Mouse (Mus musculus) heart, embryonic 14.5 days (tissue): ENCODE measurements around the gene Ubtd1. TPM values are rescaled to one million over a fixed set of nuclear protein-coding genes. Genes with fewer than 3 reads are reported as not detected.
A peak's percentile ranks its signal among the peaks of the same experiment; 100 is the strongest.

ENCODE experiments used
- ATAC-seq: fragments of 200-750 bp; cut with Nextera tagmentation; 2 replicates; pipeline ENCODE4 v1.8.0; 2017; ENCODE audit warnings: low read depth, moderate TSS enrichment; ENCODE audit not compliant: insufficient number of reproducible peaks, insufficient read depth, low FRiP score
- H3K27ac ChIP-seq, 2 experiments: fragments of 200-500 bp in 1 of 2; fragments of 300-500 bp in 1 of 2; sonication (generic) in 1 of 2; replicated peaks in 1 of 2; 2 replicates each; pipeline ENCODE4 v1.5.1; 2012 to 2014; ENCODE audit warnings: low read depth in 2 of 2, low read length in 2 of 2, control low read depth in 1 of 2, mild to moderate bottlenecking in 1 of 2, mixed read lengths in 1 of 2; ENCODE audit not compliant: control insufficient read depth in 1 of 2, insufficient read depth in 1 of 2
- H3K27me3 ChIP-seq: fragments of 300-500 bp; sonication (generic); 2 replicates; pipeline ENCODE4 v1.6.1; 2014; ENCODE audit warnings: mild to moderate bottlenecking, low read length, control low read depth; ENCODE audit not compliant: control insufficient read depth, insufficient read depth
- H3K36me3 ChIP-seq: fragments of 300-500 bp; sonication (generic); 2 replicates; pipeline ENCODE4 v1.6.1; 2014; ENCODE audit warnings: mild to moderate bottlenecking, control low read depth, low read length, mixed read lengths; ENCODE audit not compliant: control insufficient read depth, insufficient read depth
- H3K4me1 ChIP-seq, 2 experiments: fragments of 200-500 bp in 1 of 2; fragments of 300-500 bp in 1 of 2; sonication (generic) in 1 of 2; 2 replicates each; pipeline ENCODE4 v1.6.1; 2012 to 2014; ENCODE audit warnings: low read length in 2 of 2, control low read depth in 1 of 2, mixed read lengths in 1 of 2; ENCODE audit not compliant: control insufficient read depth in 2 of 2, insufficient read depth in 2 of 2
- H3K4me2 ChIP-seq: fragments of 300-500 bp; sonication (generic); 2 replicates; pipeline ENCODE4 v1.6.1; 2014; ENCODE audit warnings: mild to moderate bottlenecking, low read length
- H3K4me3 ChIP-seq, 2 experiments: fragments of 200-500 bp in 1 of 2; fragments of 300-500 bp in 1 of 2; sonication (generic) in 1 of 2; 2 replicates each; pipeline ENCODE4 v1.5.1; 2012 to 2014; ENCODE audit warnings: low read length in 2 of 2, mild to moderate bottlenecking in 2 of 2, control low read depth in 1 of 2, low read depth in 1 of 2, moderate library complexity in 1 of 2; ENCODE audit not compliant: control insufficient read depth in 1 of 2, insufficient read depth in 1 of 2
- H3K9ac ChIP-seq: fragments of 300-500 bp; sonication (generic); 2 replicates; pipeline ENCODE4 v1.6.1; 2014; ENCODE audit warnings: mild to moderate bottlenecking, low read length
- H3K9me3 ChIP-seq: fragments of 300-500 bp; sonication (generic); 2 replicates; pipeline ENCODE4 v1.6.1; 2016; ENCODE audit warnings: low read length, control low read depth; ENCODE audit not compliant: control insufficient read depth
- WGBS: fragments of 180-500 bp; shearing (Covaris S2); extraction: QIAGEN DNeasy Blood & Tissue Kit; methylation state at CpG from one replicate; pipeline ENCODE4 v1.1.7; 2014; 5-methylcytosine and 5-hydroxymethylcytosine counted together
- polyA plus RNA-seq: library from polyadenylated mRNA; unstranded; fragments of >200 nt; fragmentation: Nextera tagmentation; extraction: Ambion mirVana; gene quantifications from 2 replicates; pipeline ENCODE4 v1.2.1, GENCODE M21; 2014

Gene Ubtd1
- polyA plus RNA-seq = 11.8 and 13.2 TPM in 2 replicates

- ATAC-seq = no peak; the same call in 1 of the 2 replicates
- Histone ChIP-seq H3K4me2 (peak within 1 kb of the TSS; percentile 94), H3K4me3 (peak within 1 kb of the TSS; percentile 82 to 86), H3K27ac (peak within 1 kb of the TSS; percentile 93 to 94), H3K9me3 (no peaks in the 10 kb centered on the region), H3K36me3 (no peaks in the 10 kb centered on the region; the same call in 1 of the 2 replicates), H3K9ac (peak within 1 kb of the TSS; percentile 89), H3K4me1 (peaks cover 5 to 26% of the 10 kb centered on the region in 2 experiments), H3K27me3 (no peaks in the 10 kb centered on the region)
- WGBS = under 1% methylated on average over 26 of the region's 33 CpGs
Observed at GRCm38 (mm10) chr19:41981595-41981927, at the start of gene Ubtd1. TSS of gene Ubtd1 (plus strand) at chr19:41981763.

- peaks cover 5 to 18% of the 10 kb centered on the region in 2 experiments for H3K4me1 ChIP-seq
- peaks cover 47% of the 10 kb centered on the region for H3K36me3 ChIP-seq
- no peak overlapping the region; a peak in 2 of 4 replicates for H3K27ac ChIP-seq
- no peak for ATAC-seq
- no peaks in the 10 kb centered on the region for H3K9me3 ChIP-seq
- H3K9ac ChIP-seq = peak overlapping the region; percentile 78
- H3K27me3 ChIP-seq = no peaks in the 10 kb centered on the region
- WGBS = under 1% methylated on average over 28 of the region's 28 CpGs
- peak overlapping the region; percentile 83 to 89 for H3K4me3 ChIP-seq
- H3K4me2 ChIP-seq = peak overlapping the region; percentile 78
Observed at GRCm38 (mm10) chr19:41932686-41933085, 48.9 kb upstream of the Ubtd1 start.

GRCm38 (mm10) chr19:41933179-41934086 is 48.1 kb upstream of the Ubtd1 start, which contains the start of the genes Exosc1 and Zdhhc16:
TSS of gene Exosc1 (minus strand) at chr19:41933423.
TSS of gene Zdhhc16 (plus strand) at chr19:41933480.
- under 1% methylated on average over 47 of the region's 47 CpGs for WGBS
- peak; percentile 99 for ATAC-seq
- Histone ChIP-seq H3K4me2 (peak within 1 kb of the TSS; percentile 91), H3K36me3 (peaks cover 47% of the 10 kb centered on the region), H3K27me3 (no peaks in the 10 kb centered on the region), H3K27ac (peak within 1 kb of the TSS in 1 of 2 experiments; percentile 12; a peak in 2 of 4 replicates), H3K9ac (peak within 1 kb of the TSS; percentile 92), H3K4me3 (peak within 1 kb of the TSS; percentile 83 to 89), H3K4me1 (peaks cover 5 to 18% of the 10 kb centered on the region in 2 experiments), H3K9me3 (no peaks in the 10 kb centered on the region)

GRCm38 (mm10) chr19:41934124-41934523 is 47.4 kb upstream of the Ubtd1 start:
- 36% methylated on average over 6 of the region's 6 CpGs for WGBS
- H3K4me1 ChIP-seq = peaks cover 5 to 18% of the 10 kb centered on the region in 2 experiments
- no peaks in the 10 kb centered on the region for H3K27me3 ChIP-seq
- H3K4me3 ChIP-seq = peak overlapping the region; percentile 78 to 89
- no peak for ATAC-seq
- H3K9me3 ChIP-seq = no peaks in the 10 kb centered on the region
- peaks cover 46% of the 10 kb centered on the region for H3K36me3 ChIP-seq
- H3K4me2 ChIP-seq = peak overlapping the region; percentile 91
- H3K9ac ChIP-seq = peak overlapping the region; percentile 92
- H3K27ac ChIP-seq = no peak overlapping the region

- Histone ChIP-seq H3K36me3 (peaks cover 49% of the 10 kb centered on the region), H3K27me3 (no peaks in the 10 kb centered on the region), H3K27ac (no peak overlapping the region), H3K4me2 (no peak overlapping the region), H3K4me1 (peaks cover 5 to 18% of the 10 kb centered on the region in 2 experiments), H3K9me3 (no peaks in the 10 kb centered on the region), H3K4me3 (no peak overlapping the region), H3K9ac (no peak overlapping the region)
- whole genome bisulfite sequencing = 91% methylated on average over 1 of the region's 1 CpGs
- ATAC-seq = no peak
Observed at GRCm38 (mm10) chr19:41935921-41936320, 45.6 kb upstream of the Ubtd1 start.

GRCm38 (mm10) chr19:41938539-41938938 is 43.0 kb upstream of the Ubtd1 start:
- H3K4me2 ChIP-seq = no peak overlapping the region
- H3K27ac ChIP-seq = no peak overlapping the region
- WGBS = 87% methylated on average over 5 of the region's 5 CpGs
- H3K27me3 ChIP-seq = no peaks in the 10 kb centered on the region
- no peak overlapping the region for H3K4me3 ChIP-seq
- H3K9ac ChIP-seq = no peak overlapping the region
- H3K9me3 ChIP-seq = no peaks in the 10 kb centered on the region
- peaks cover 71% of the 10 kb centered on the region for H3K36me3 ChIP-seq
- no peak for ATAC-seq
- H3K4me1 ChIP-seq = peaks cover 3 to 12% of the 10 kb centered on the region in 2 experiments

- Histone ChIP-seq H3K4me3 (no peak overlapping the region), H3K9me3 (no peaks in the 10 kb centered on the region), H3K27me3 (no peaks in the 10 kb centered on the region), H3K9ac (no peak overlapping the region), H3K4me2 (no peak overlapping the region), H3K4me1 (no peaks in the 10 kb centered on the region), H3K36me3 (peaks cover 97% of the 10 kb centered on the region), H3K27ac (no peak overlapping the region)
- no peak for ATAC-seq
- WGBS = 85% methylated on average over 7 of the region's 7 CpGs
Observed at GRCm38 (mm10) chr19:41943841-41944240, 37.7 kb upstream of the Ubtd1 start.
